Mouse (Mus musculus) megakaryocyte, embryonic 14.5 days (primary cell): ENCODE measurements around the gene Smndc1. TPM values are rescaled to one million over a fixed set of nuclear protein-coding genes. Genes with fewer than 3 reads are reported as not detected.

Source experiments
- H3K27me3 ChIP-seq: replicated peaks from 2 replicates; pipeline ENCODE3; 2012; ENCODE audit warnings: inconsistent platforms
- H3K36me3 ChIP-seq: replicated peaks from 2 replicates; pipeline ENCODE3; 2012; ENCODE audit warnings: low read length, inconsistent platforms, mixed read lengths
- H3K4me1 ChIP-seq: 2 replicates; pipeline ENCODE4 v1.6.1; 2012; ENCODE audit warnings: inconsistent platforms
- H3K4me3 ChIP-seq: replicated peaks from 2 replicates; pipeline ENCODE3; 2012; ENCODE audit warnings: moderate library complexity, mild to moderate bottlenecking, inconsistent platforms
- H3K9me3 ChIP-seq: 2 replicates; pipeline ENCODE4 v1.6.1; 2012; ENCODE audit warnings: inconsistent platforms
- FLI1 ChIP-seq: IDR thresholded peaks from 2 replicates; pipeline ENCODE4 v1.6.1; 2012; ENCODE audit warnings: low read length, inconsistent platforms, mixed read lengths
- GATA1 ChIP-seq: IDR thresholded peaks from 3 replicates; pipeline ENCODE4 v1.6.1; 2012; ENCODE audit warnings: mixed read lengths, low read length, inconsistent platforms, borderline replicate concordance
- polyA plus RNA-seq: library from polyadenylated mRNA; stranded (reverse); fragments of >175 nt; gene quantifications from 2 replicates; pipeline ENCODE4 v1.2.3, GENCODE M21; 2012; ENCODE audit warnings: low replicate concordance; ENCODE audit not compliant: insufficient read depth

Gene Smndc1
- polyA plus RNA-seq, 1 experiment, result 76.8 TPM

- peaks cover 41% of the 10 kb centered on the region for H3K36me3 ChIP-seq
- H3K4me3 ChIP-seq, result peak overlapping the region; percentile 97
- H3K4me1 ChIP-seq, result peaks cover 57% of the 10 kb centered on the region
- no peaks in the 10 kb centered on the region for H3K27me3 ChIP-seq
- no peak for TF ChIP-seq GATA1
- no peak for TF ChIP-seq FLI1
- no peaks in the 10 kb centered on the region for H3K9me3 ChIP-seq
Measured at GRCm38 (mm10) chr19:53389851-53390431, 437 bp downstream of the Smndc1 start.

- no peak for TF ChIP-seq GATA1
- TF ChIP-seq FLI1, result no peak
- Histone ChIP-seq H3K36me3 (peaks cover 47% of the 10 kb centered on the region), H3K9me3 (no peaks in the 10 kb centered on the region), H3K4me1 (peaks cover 55% of the 10 kb centered on the region), H3K27me3 (no peaks in the 10 kb centered on the region), H3K4me3 (peak overlapping the region; percentile 97)
Measured at GRCm38 (mm10) chr19:53389417-53389816, 961 bp downstream of the Smndc1 start.

DNA sequence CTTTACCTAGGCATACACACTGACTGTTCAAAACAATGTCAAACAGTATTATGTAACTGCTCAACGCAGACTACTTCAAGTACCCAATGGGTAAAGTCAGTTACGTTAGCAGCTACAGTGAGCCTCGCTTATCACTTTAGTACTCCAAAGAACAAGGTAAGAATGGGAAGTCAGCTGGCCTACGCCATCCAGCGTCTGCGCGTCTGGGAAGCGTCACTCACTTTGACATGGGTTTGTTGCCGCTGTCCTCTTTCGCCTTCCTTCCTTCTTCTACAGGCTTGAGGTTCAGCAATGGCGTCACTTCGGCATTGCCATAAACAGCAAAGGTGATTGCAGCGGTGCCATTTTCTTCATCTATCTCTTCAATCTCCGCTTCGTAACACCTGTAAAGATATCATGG is 7.0 kb downstream of the Smndc1 start:
- no peaks in the 10 kb centered on the region for H3K27me3 ChIP-seq
- no peak overlapping the region for H3K4me3 ChIP-seq
- no peaks in the 10 kb centered on the region for H3K9me3 ChIP-seq
- no peak for TF ChIP-seq GATA1
- no peak for TF ChIP-seq FLI1
- peaks cover 96% of the 10 kb centered on the region for H3K36me3 ChIP-seq
- peaks cover 22% of the 10 kb centered on the region for H3K4me1 ChIP-seq

- H3K27me3 ChIP-seq, result no peaks in the 10 kb centered on the region
- peaks cover 3% of the 10 kb centered on the region; the same call in 1 of the 2 replicates for H3K4me1 ChIP-seq
- H3K9me3 ChIP-seq, result no peaks in the 10 kb centered on the region
- H3K36me3 ChIP-seq, result peaks cover 96% of the 10 kb centered on the region
- no peak for TF ChIP-seq FLI1
- no peak for TF ChIP-seq GATA1
- no peak overlapping the region for H3K4me3 ChIP-seq
Measured at GRCm38 (mm10) chr19:53378421-53378820, 12.0 kb downstream of the Smndc1 start.

GRCm38 (mm10) chr19:53377652-53378051 is 12.7 kb downstream of the Smndc1 start:
- Histone ChIP-seq H3K36me3 (peaks cover 96% of the 10 kb centered on the region), H3K4me3 (no peak overlapping the region), H3K27me3 (no peaks in the 10 kb centered on the region), H3K9me3 (no peaks in the 10 kb centered on the region), H3K4me1 (no peaks in the 10 kb centered on the region)
- no peak for TF ChIP-seq FLI1
- no peak for TF ChIP-seq GATA1

DNA sequence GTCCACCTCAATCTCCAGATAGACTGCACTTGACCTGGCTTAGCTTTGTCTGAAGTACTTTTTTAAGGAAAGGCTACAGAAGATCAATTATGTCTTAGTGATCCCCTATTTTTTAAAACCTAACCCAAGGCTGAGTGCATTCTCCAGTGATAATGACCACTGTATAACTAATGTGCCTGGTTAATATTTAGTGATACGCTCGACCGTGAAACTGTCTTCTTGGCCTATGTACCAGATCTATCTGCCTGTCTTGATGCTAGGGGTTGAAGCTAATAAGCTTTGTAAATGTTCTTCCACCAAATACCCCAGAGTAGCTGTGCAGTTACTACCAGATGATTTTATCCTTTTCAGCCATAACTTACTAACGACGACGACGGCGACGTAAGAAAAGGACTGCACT is 14.6 kb downstream of the Smndc1 start:
- no peak for TF ChIP-seq FLI1
- no peak for TF ChIP-seq GATA1
- no peaks in the 10 kb centered on the region for H3K4me1 ChIP-seq
- no peaks in the 10 kb centered on the region for H3K9me3 ChIP-seq
- H3K27me3 ChIP-seq, result no peaks in the 10 kb centered on the region
- no peak overlapping the region for H3K4me3 ChIP-seq
- peaks cover 96% of the 10 kb centered on the region for H3K36me3 ChIP-seq

GRCm38 (mm10) chr19:53375299-53375698 is 15.1 kb downstream of the Smndc1 start:
- H3K4me1 ChIP-seq, result no peaks in the 10 kb centered on the region
- H3K27me3 ChIP-seq, result no peaks in the 10 kb centered on the region
- H3K4me3 ChIP-seq, result no peak overlapping the region
- no peaks in the 10 kb centered on the region for H3K9me3 ChIP-seq
- peaks cover 96% of the 10 kb centered on the region for H3K36me3 ChIP-seq
- no peak for TF ChIP-seq GATA1
- no peak for TF ChIP-seq FLI1

- H3K9me3 ChIP-seq, result no peaks in the 10 kb centered on the region
- TF ChIP-seq FLI1 (no peak), GATA1 (no peak)
- H3K27me3 ChIP-seq, result no peaks in the 10 kb centered on the region
- H3K4me1 ChIP-seq, result peaks cover 10% of the 10 kb centered on the region
- peaks cover 98% of the 10 kb centered on the region for H3K36me3 ChIP-seq
- H3K4me3 ChIP-seq, result no peak overlapping the region
Measured at GRCm38 (mm10) chr19:53373570-53373969, 16.8 kb downstream of the Smndc1 start.

DNA sequence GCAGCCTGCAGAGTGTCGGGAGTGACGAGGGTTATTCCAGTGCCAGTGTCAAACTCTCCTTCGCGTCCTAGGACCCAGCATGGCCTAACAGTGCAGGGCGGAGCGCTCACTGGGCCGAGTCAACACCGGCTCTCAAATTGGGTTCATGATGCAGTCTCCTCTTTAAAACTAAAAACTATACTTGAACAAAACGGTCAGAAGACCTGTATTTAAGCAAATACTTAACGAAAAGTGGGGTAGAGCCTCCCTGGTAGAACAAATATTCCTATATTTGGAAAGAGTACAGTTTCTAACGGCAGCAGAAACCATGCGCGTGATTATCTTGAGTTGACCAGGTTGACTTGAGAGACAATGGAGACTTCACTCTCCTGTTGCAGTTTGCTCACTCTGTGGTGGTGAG is 18.7 kb downstream of the Smndc1 start, which contains the start of gene Gm10197:
TSS of gene Gm10197 (minus strand) at position 101 of the 400 bp plus-strand sequence.
- Histone ChIP-seq H3K9me3 (no peaks in the 10 kb centered on the region), H3K4me3 (no peak within 1 kb of the TSS), H3K4me1 (peaks cover 10% of the 10 kb centered on the region), H3K27me3 (no peaks in the 10 kb centered on the region), H3K36me3 (peaks cover 84% of the 10 kb centered on the region)
- TF ChIP-seq GATA1, result no peak
- no peak for TF ChIP-seq FLI1

DNA sequence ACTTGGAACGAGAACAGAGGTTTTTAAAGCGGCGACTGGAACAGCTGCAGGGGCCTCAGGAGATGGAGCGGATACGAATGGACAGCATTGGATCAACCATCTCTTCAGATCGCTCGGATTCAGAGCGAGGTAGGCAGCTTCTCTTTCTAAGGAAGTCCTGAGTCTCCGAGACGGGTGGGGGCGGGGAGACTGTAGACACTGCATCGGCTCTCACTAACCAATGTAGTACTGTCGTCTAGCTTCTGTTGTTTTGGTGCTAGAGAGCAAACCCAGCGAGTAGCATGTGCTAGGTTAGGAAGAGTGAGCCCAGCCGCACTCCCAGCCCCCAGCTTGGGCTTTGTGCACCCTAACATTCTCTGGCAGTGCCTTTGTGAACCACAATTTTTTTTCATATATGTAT is 20.1 kb downstream of the Smndc1 start:
- Histone ChIP-seq H3K27me3 (no peaks in the 10 kb centered on the region), H3K4me3 (no peak overlapping the region), H3K4me1 (peaks cover 14% of the 10 kb centered on the region), H3K36me3 (peaks cover 71% of the 10 kb centered on the region), H3K9me3 (no peaks in the 10 kb centered on the region)
- TF ChIP-seq GATA1 (no peak), FLI1 (no peak)

DNA sequence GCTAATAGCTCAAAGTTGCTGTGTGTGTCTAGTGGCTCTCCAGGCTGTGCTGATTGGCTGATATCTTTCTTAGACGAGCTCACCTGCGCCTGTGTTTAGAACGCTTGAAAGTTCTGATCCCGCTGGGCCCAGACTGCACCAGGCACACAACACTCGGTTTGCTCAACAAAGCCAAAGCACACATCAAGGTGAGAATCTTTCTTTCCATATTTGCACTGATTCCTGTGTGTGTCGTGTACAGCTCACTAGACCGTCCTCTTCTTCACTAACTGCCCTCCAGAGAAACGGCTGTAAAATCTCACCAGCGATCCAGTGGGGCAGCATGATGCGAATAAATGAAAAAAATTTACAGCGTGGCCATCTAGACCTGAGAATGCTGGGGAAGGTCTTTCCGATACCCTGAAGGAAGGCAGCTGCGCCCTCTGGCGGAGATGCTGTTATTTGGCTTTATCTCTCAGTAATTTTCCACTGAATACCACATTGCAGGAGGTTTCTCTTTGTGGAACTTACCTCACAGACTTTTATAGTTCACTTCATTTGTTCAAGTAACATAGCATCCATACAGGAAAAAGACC is 20.8 kb downstream of the Smndc1 start:
- H3K36me3 ChIP-seq, result peaks cover 64% of the 10 kb centered on the region
- H3K27me3 ChIP-seq, result no peaks in the 10 kb centered on the region

More for the DNA sequence above, 20.8 kb downstream of the Smndc1 start:
- TF ChIP-seq FLI1 (no peak), GATA1 (no peak)
- Histone ChIP-seq H3K4me3 (no peak overlapping the region), H3K9me3 (no peaks in the 10 kb centered on the region), H3K4me1 (peaks cover 14% of the 10 kb centered on the region)
